Mouse (Mus musculus) heart, postnatal 14 days (tissue): ENCODE measurements at regions not wholly inside any gene's neighbourhood (a gene's known extent, or its start where the extent isn't known, plus 50 kb on each side); places are given as distances from the start of the nearest gene placed in this dataset.

Experiments
- DNase-seq, 2 experiments: peaks; one replicate each; pipeline ENCODE4 v3.0.0; 2021 to 2022
- intact Hi-C: fragments of 180-260 bp; cut with DNase I; formaldehyde crosslinking; loops from one replicate; pipeline ENCODE4 v1.15.1; 2025

GRCm38 (mm10) chr4:124266573-124266972 is 344.0 kb downstream of the 3100002H09Rik start:
- intact Hi-C loops: no loop called here
- DNase-seq: no peak

- no peak for DNase-seq
- intact Hi-C loops: no loop called here
Observed at GRCm38 (mm10) chr4:124265527-124265926, 345.1 kb downstream of the 3100002H09Rik start.

GRCm38 (mm10) chr4:124257006-124257405 is 339.2 kb upstream of the 4930535I16Rik start:
- intact Hi-C loops: no loop called here

GRCm38 (mm10) chr4:124256515-124256914 is 338.7 kb upstream of the 4930535I16Rik start:
- no peak for DNase-seq
- intact Hi-C loops: no loop called here

More at GRCm38 (mm10) chr4:124257006-124257405, 339.2 kb upstream of the 4930535I16Rik start:
- no peak for DNase-seq

GRCm38 (mm10) chr4:124255183-124255543 is 337.3 kb upstream of the 4930535I16Rik start:
- no peak for DNase-seq
- intact Hi-C loops: no loop called here

GRCm38 (mm10) chr4:124254446-124255182 is 336.8 kb upstream of the 4930535I16Rik start:
- no peak for DNase-seq
- intact Hi-C loops: no loop called here

GRCm38 (mm10) chr4:124241600-124241999 is 323.8 kb upstream of the 4930535I16Rik start:
- intact Hi-C loops: no loop called here
- DNase-seq: no peak

- intact Hi-C loops: loop anchor here (10.0 kb wide), 1 partner anchor 148 kb away; no protein-coding TSS in a partner anchor
- DNase-seq: peak; percentile 83 to 91
Observed at GRCm38 (mm10) chr4:124236476-124236875, 318.7 kb upstream of the 4930535I16Rik start.

- intact Hi-C loops: loop anchor here (2.0 to 10.0 kb wide), 4 partner anchors 86 to 446 kb away; partner anchors contain the start of gene Pou3f1
- peak; percentile 69 to 78 for DNase-seq
Observed at GRCm38 (mm10) chr4:124228537-124228936, 310.7 kb upstream of the 4930535I16Rik start.

- intact Hi-C loops: loop anchor here (10.0 kb wide), 1 partner anchor 269 kb away; no protein-coding TSS in a partner anchor
- no peak for DNase-seq
Observed at GRCm38 (mm10) chr4:124223646-124224500, 306.1 kb upstream of the 4930535I16Rik start.

- intact Hi-C loops: loop anchor here (10.0 kb wide), 1 partner anchor 267 kb away; no protein-coding TSS in a partner anchor
Observed at GRCm38 (mm10) chr4:124221736-124222135, 303.9 kb upstream of the 4930535I16Rik start.

GRCm38 (mm10) chr4:124217206-124217605 is 299.4 kb upstream of the 4930535I16Rik start:
- intact Hi-C loops: no loop called here
- DNase-seq: peak; percentile 77 to 78

More at GRCm38 (mm10) chr4:124221736-124222135, 303.9 kb upstream of the 4930535I16Rik start:
- DNase-seq: no peak

GRCm38 (mm10) chr4:124216351-124216750 is 298.5 kb upstream of the 4930535I16Rik start:
- intact Hi-C loops: no loop called here
- DNase-seq: no peak

GRCm38 (mm10) chr4:124215077-124215476 is 297.3 kb upstream of the 4930535I16Rik start:
- no peak for DNase-seq
- intact Hi-C loops: no loop called here

- DNase-seq: no peak
- intact Hi-C loops: no loop called here
Observed at GRCm38 (mm10) chr4:124210103-124210502, 292.3 kb upstream of the 4930535I16Rik start.

GRCm38 (mm10) chr4:124206480-124206879 is 288.7 kb upstream of the 4930535I16Rik start:
- DNase-seq: no peak
- intact Hi-C loops: no loop called here

- peak in 1 of 2 experiments; percentile 8 for DNase-seq
- intact Hi-C loops: no loop called here
Observed at GRCm38 (mm10) chr4:124203736-124204135, 285.9 kb upstream of the 4930535I16Rik start.

- no peak for DNase-seq
- intact Hi-C loops: no loop called here
Observed at GRCm38 (mm10) chr4:124199884-124200844, 282.3 kb upstream of the 4930535I16Rik start.

GRCm38 (mm10) chr4:124198832-124199231 is 281.0 kb upstream of the 4930535I16Rik start:
- DNase-seq: no peak
- intact Hi-C loops: no loop called here

- intact Hi-C loops: no loop called here
- no peak for DNase-seq
Observed at GRCm38 (mm10) chr4:124196711-124197110, 278.9 kb upstream of the 4930535I16Rik start.
